Mouse (Mus musculus) erythroblast, adult 5-6 weeks (primary cell): ENCODE results near the gene B230118H07Rik. TPM values are rescaled to one million over a fixed set of nuclear protein-coding genes. Genes with fewer than 3 reads are reported as not detected.
"Not testable (repeated sequence)": the region's sequence is repeated elsewhere in the genome, so short reads cannot be mapped to it uniquely, and the experiment has no call there.

Source experiments
- ATAC-seq: replicated peaks from 2 replicates; pipeline ENCODE4 v1.8.0; 2016; ENCODE audit warnings: moderate number of reproducible peaks, mild to moderate bottlenecking, moderate TSS enrichment, inconsistent platforms; ENCODE audit not compliant: poor library complexity, low FRiP score, severe bottlenecking
- total RNA-seq, 2 experiments: library from RNA; stranded (forward) in 1 of 2; stranded (reverse) in 1 of 2; fragments of 150-400 nt in 1 of 2; fragments of 200-764, 138-1000 nt in 1 of 2; gene quantifications; 2 replicates each; pipeline versions ENCODE4 v1.2.3 to v1.2.4; 2015 to 2017; ENCODE audit warnings: low replicate concordance in 2 of 2

B230118H07Rik gene
- total RNA-seq, 2 experiments from 2014 or later: 16.9 to 19.0 TPM

- ATAC-seq: no peak
Observed at GRCm38 (mm10) chr2:101543704-101544417, 105.5 kb downstream of the B230118H07Rik start.

- not testable (repeated sequence) for ATAC-seq
Observed at GRCm38 (mm10) chr2:101536887-101537286, 112.4 kb downstream of the B230118H07Rik start.

- no peak for ATAC-seq
Observed at GRCm38 (mm10) chr2:101533741-101534140, 115.6 kb downstream of the B230118H07Rik start.

GRCm38 (mm10) chr2:101525503-101526381 is 123.6 kb downstream of the B230118H07Rik start:
- ATAC-seq: no peak

- ATAC-seq: no peak
Observed at GRCm38 (mm10) chr2:101525091-101525490, 124.2 kb downstream of the B230118H07Rik start.

DNA sequence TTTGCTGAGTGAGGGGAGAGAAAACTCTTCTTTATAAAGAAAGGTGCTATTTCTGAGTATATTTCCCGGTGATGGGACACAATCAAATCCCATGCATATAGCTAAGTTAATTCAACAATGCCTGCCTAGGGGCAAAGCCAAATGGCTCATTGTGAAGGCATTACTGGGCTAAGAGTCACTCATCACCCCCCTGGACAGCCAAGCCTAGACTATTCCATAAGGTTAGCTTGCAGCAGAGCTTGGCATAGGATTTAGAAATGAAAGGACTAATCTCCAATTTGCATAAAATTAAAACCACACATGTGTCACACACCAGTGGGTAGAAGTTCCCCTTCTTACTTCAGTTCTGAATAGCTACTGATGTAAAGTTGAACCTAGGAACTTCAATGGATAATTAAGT is 128.8 kb downstream of the B230118H07Rik start:
- ATAC-seq: no peak

GRCm38 (mm10) chr2:101519928-101520327 is 129.4 kb downstream of the B230118H07Rik start:
- ATAC-seq: no peak

Other genes with a start within 250 kb of the B230118H07Rik start
- not detected in 2 replicates for gene Rag2, start 24.8 kb downstream of the B230118H07Rik start, total RNA-seq (2015; ENCODE audit: low replicate concordance)
- 0.14 and 1.0 TPM in 2 replicates for gene Rag2, start 24.8 kb downstream of the B230118H07Rik start, total RNA-seq (2017; ENCODE audit: low replicate concordance)
- gene Rag1, start within 50 bp of the B230118H07Rik start, total RNA-seq (2015; ENCODE audit: low replicate concordance): 0.63 and 0.77 TPM in 2 replicates
- 0.14 and 0.34 TPM in 2 replicates for gene Rag1, start within 50 bp of the B230118H07Rik start, total RNA-seq (2017; ENCODE audit: low replicate concordance)
- gene Traf6, start 28.9 kb upstream of the B230118H07Rik start, total RNA-seq (2015; ENCODE audit: low replicate concordance): 4.8 TPM in 2 replicates
- gene Traf6, start 28.9 kb upstream of the B230118H07Rik start, total RNA-seq (2017; ENCODE audit: low replicate concordance): 2.2 and 5.7 TPM in 2 replicates
- 0.58 TPM in 1 of 2 replicates, not detected in the other for gene Prr5l, start 233.5 kb upstream of the B230118H07Rik start, total RNA-seq (2015; ENCODE audit: low replicate concordance)
- 0.28 and 0.60 TPM in 2 replicates for gene Prr5l, start 233.5 kb upstream of the B230118H07Rik start, total RNA-seq (2017; ENCODE audit: low replicate concordance)
- gene Commd9, start 236.7 kb upstream of the B230118H07Rik start, total RNA-seq (2015; ENCODE audit: low replicate concordance): 1.9 TPM in 1 of 2 replicates, not detected in the other
- gene Commd9, start 236.7 kb upstream of the B230118H07Rik start, total RNA-seq (2017; ENCODE audit: low replicate concordance): 2.3 and 3.6 TPM in 2 replicates